Mouse (Mus musculus) bone marrow, adult 2 months (tissue): ENCODE measurements around the gene Sept4.

ENCODE experiments used
- CTCF ChIP-seq: fragments of 200-500 bp; IDR thresholded peaks from 2 replicates; pipeline ENCODE4 v1.5.1; 2011; ENCODE audit warnings: low read length, control low read depth; ENCODE audit not compliant: control insufficient read depth, insufficient read depth
- POLR2A ChIP-seq: fragments of 200-500 bp; IDR thresholded peaks from 2 replicates; pipeline ENCODE4 v1.6.1; 2011; ENCODE audit warnings: low read depth, mild to moderate bottlenecking, control low read depth, low read length, borderline replicate concordance; ENCODE audit not compliant: control insufficient read depth

GRCm38 (mm10) chr11:87595976-87596375 lies 27.3 kb downstream of the Sept4 start:
- TF ChIP-seq CTCF (no peak), POLR2A (no peak)
